Mouse (Mus musculus): Measurements from ENCODE around the gene Zfp462.

- TF ChIP-seq CTCF (conservative IDR thresholded peaks at IDR 0.05 in 1 of 2, IDR thresholded peaks at IDR 0.05 in 1 of 2; ENCODE audit: low read depth in 2 of 2, low read length in 2 of 2) (no peak), ZNF384 (IDR thresholded peaks at IDR 0.05; ENCODE audit: low read depth, low read length) (no peak), JUND (conservative IDR thresholded peaks at IDR 0.05; ENCODE audit: low read depth, low read length) (no peak), CHD2 (IDR thresholded peaks at IDR 0.05; ENCODE audit: low read length) (no peak), ZKSCAN1 (IDR thresholded peaks at IDR 0.05; ENCODE audit: borderline replicate concordance, low read depth, low read length) (no peak), E2F4 (IDR thresholded peaks at IDR 0.05; ENCODE audit: insufficient replicate concordance, low read depth, low read length) (no peak), MAX (IDR thresholded peaks at IDR 0.05; ENCODE audit: low read length) (no peak), POLR2A (IDR thresholded peaks at IDR 0.05; ENCODE audit: low read depth, low read length) (no peak)
Measured at GRCm38 (mm10) chr4:54969671-54970295, 24.9 kb downstream of the Zfp462 start.
